Mouse (Mus musculus): ENCODE measurements at regions not wholly inside any gene's neighbourhood (a gene's known extent, or its start where the extent isn't known, plus 50 kb on each side); places are given as distances from the start of the nearest gene placed in this dataset.
A peak's percentile ranks its signal among the peaks of the same experiment; 100 is the strongest.

GRCm38 (mm10) chr2:169057831-169058230 is 102.4 kb upstream of the Zfp64 start:
- WGBS, result 72% methylated on average over 5 of the region's 5 CpGs

GRCm38 (mm10) chr2:169049947-169050346 is 94.6 kb upstream of the Zfp64 start:
- ATAC-seq (ENCODE audit: insufficient number of reproducible peaks, insufficient read depth, low FRiP score, low TSS enrichment, low read depth), result no peak
- no peak overlapping the region for H3K9ac ChIP-seq
- H3K27ac ChIP-seq, result no peak overlapping the region
- H3K27me3 ChIP-seq, result no peaks in the 10 kb centered on the region
- 86% methylated on average over 14 of the region's 14 CpGs for WGBS
- H3K4me2 ChIP-seq, result no peak overlapping the region
- no peak overlapping the region for H3K4me3 ChIP-seq
- no peaks in the 10 kb centered on the region for H3K36me3 ChIP-seq
- H3K4me1 ChIP-seq, result no peaks in the 10 kb centered on the region
- H3K9me3 ChIP-seq, result no peaks in the 10 kb centered on the region

More at GRCm38 (mm10) chr2:169057831-169058230, 102.4 kb upstream of the Zfp64 start:
- ATAC-seq (ENCODE audit: insufficient number of reproducible peaks, insufficient read depth, low FRiP score, low TSS enrichment, low read depth), result no peak
- peaks cover 4% of the 10 kb centered on the region for H3K4me1 ChIP-seq
- H3K4me2 ChIP-seq, result no peak overlapping the region
- peaks cover 4% of the 10 kb centered on the region; the same call in 1 of the 2 replicates for H3K27me3 ChIP-seq
- 0 out of 2 replicates have a peak, but pooled peaks cover 6% of the 10 kb centered on the region for H3K9me3 ChIP-seq
- H3K36me3 ChIP-seq, result no peaks in the 10 kb centered on the region
- H3K4me3 ChIP-seq, result no peak overlapping the region
- H3K9ac ChIP-seq, result no peak overlapping the region
- H3K27ac ChIP-seq, result no peak overlapping the region

- 75% methylated on average over 2 of the region's 2 CpGs for WGBS
- Histone ChIP-seq H3K4me1 (no peaks in the 10 kb centered on the region), H3K27ac (no peak overlapping the region), H3K9me3 (no peaks in the 10 kb centered on the region), H3K36me3 (no peaks in the 10 kb centered on the region), H3K27me3 (no peaks in the 10 kb centered on the region), H3K4me3 (no peak overlapping the region), H3K4me2 (no peak overlapping the region), H3K9ac (no peak overlapping the region)
- ATAC-seq (ENCODE audit: insufficient number of reproducible peaks, insufficient read depth, low FRiP score, low TSS enrichment, low read depth), result no peak
Observed at GRCm38 (mm10) chr2:169041748-169042147, 86.4 kb upstream of the Zfp64 start.

GRCm38 (mm10) chr2:169037975-169038374 is 82.6 kb upstream of the Zfp64 start:
- no peak overlapping the region for H3K27ac ChIP-seq
- no peak for ATAC-seq (ENCODE audit: insufficient number of reproducible peaks, insufficient read depth, low FRiP score, low TSS enrichment, low read depth)
- H3K9me3 ChIP-seq, result no peaks in the 10 kb centered on the region
- no peaks in the 10 kb centered on the region for H3K27me3 ChIP-seq
- 66% methylated on average over 11 of the region's 11 CpGs for WGBS
- H3K4me3 ChIP-seq, result no peak overlapping the region
- H3K4me1 ChIP-seq, result 0 out of 2 replicates have a peak, but pooled peaks cover 4% of the 10 kb centered on the region
- H3K9ac ChIP-seq, result no peak overlapping the region
- no peaks in the 10 kb centered on the region for H3K36me3 ChIP-seq
- no peak overlapping the region for H3K4me2 ChIP-seq

- 80% methylated on average over 9 of the region's 9 CpGs for WGBS
- ATAC-seq (ENCODE audit: insufficient number of reproducible peaks, insufficient read depth, low FRiP score, low TSS enrichment, low read depth), result no peak
- no peaks in the 10 kb centered on the region for H3K9me3 ChIP-seq
- no peak overlapping the region for H3K27ac ChIP-seq
- no peak overlapping the region for H3K4me3 ChIP-seq
- H3K9ac ChIP-seq, result no peak overlapping the region
- H3K4me1 ChIP-seq, result 0 out of 2 replicates have a peak, but pooled peaks cover 4% of the 10 kb centered on the region
- H3K36me3 ChIP-seq, result no peaks in the 10 kb centered on the region
- no peak overlapping the region for H3K4me2 ChIP-seq
- H3K27me3 ChIP-seq, result no peaks in the 10 kb centered on the region
Observed at GRCm38 (mm10) chr2:169037519-169037918, 82.1 kb upstream of the Zfp64 start.

GRCm38 (mm10) chr2:169035315-169035714 is 79.9 kb upstream of the Zfp64 start:
- Histone ChIP-seq H3K36me3 (no peaks in the 10 kb centered on the region), H3K4me2 (no peak overlapping the region), H3K9ac (no peak overlapping the region), H3K27me3 (no peaks in the 10 kb centered on the region), H3K9me3 (no peaks in the 10 kb centered on the region), H3K4me1 (0 out of 2 replicates have a peak, but pooled peaks cover 4% of the 10 kb centered on the region), H3K27ac (no peak overlapping the region), H3K4me3 (no peak overlapping the region)
- no peak for ATAC-seq (ENCODE audit: insufficient number of reproducible peaks, insufficient read depth, low FRiP score, low TSS enrichment, low read depth)
- 29% methylated on average over 3 of the region's 3 CpGs for WGBS

- no peak overlapping the region for H3K4me3 ChIP-seq
- no peak overlapping the region for H3K4me2 ChIP-seq
- 53% methylated on average over 18 of the region's 18 CpGs for WGBS
- no peak for ATAC-seq (ENCODE audit: insufficient number of reproducible peaks, insufficient read depth, low FRiP score, low TSS enrichment, low read depth)
- no peaks in the 10 kb centered on the region for H3K36me3 ChIP-seq
- H3K4me1 ChIP-seq, result 0 out of 2 replicates have a peak, but pooled peaks cover 4% of the 10 kb centered on the region
- no peaks in the 10 kb centered on the region for H3K27me3 ChIP-seq
- H3K9ac ChIP-seq, result no peak overlapping the region
- H3K9me3 ChIP-seq, result no peaks in the 10 kb centered on the region
- no peak overlapping the region for H3K27ac ChIP-seq
Observed at GRCm38 (mm10) chr2:169033997-169034396, 78.6 kb upstream of the Zfp64 start.

GRCm38 (mm10) chr2:169033181-169033580 is 77.8 kb upstream of the Zfp64 start:
- H3K9me3 ChIP-seq, result no peaks in the 10 kb centered on the region
- H3K4me2 ChIP-seq, result no peak overlapping the region
- H3K9ac ChIP-seq, result no peak overlapping the region
- ATAC-seq (ENCODE audit: insufficient number of reproducible peaks, insufficient read depth, low FRiP score, low TSS enrichment, low read depth), result no peak
- H3K27me3 ChIP-seq, result no peaks in the 10 kb centered on the region
- H3K4me1 ChIP-seq, result 0 out of 2 replicates have a peak, but pooled peaks cover 4% of the 10 kb centered on the region
- 32% methylated on average over 3 of the region's 3 CpGs for WGBS
- H3K36me3 ChIP-seq, result no peaks in the 10 kb centered on the region
- no peak overlapping the region for H3K27ac ChIP-seq
- no peak overlapping the region for H3K4me3 ChIP-seq

- no peak overlapping the region for H3K4me2 ChIP-seq
Observed at GRCm38 (mm10) chr2:169028531-169029114, 73.2 kb upstream of the Zfp64 start.

GRCm38 (mm10) chr2:169019037-169019436 is 63.6 kb upstream of the Zfp64 start:
- Histone ChIP-seq H3K4me3 (no peak overlapping the region), H3K4me1 (no peaks in the 10 kb centered on the region), H3K9ac (no peak overlapping the region), H3K27me3 (no peaks in the 10 kb centered on the region), H3K36me3 (no peaks in the 10 kb centered on the region), H3K27ac (no peak overlapping the region), H3K9me3 (no peaks in the 10 kb centered on the region), H3K4me2 (no peak overlapping the region)
- ATAC-seq (ENCODE audit: insufficient number of reproducible peaks, insufficient read depth, low FRiP score, low TSS enrichment, low read depth), result no peak
- 59% methylated on average over 3 of the region's 3 CpGs for WGBS

More at GRCm38 (mm10) chr2:169028531-169029114, 73.2 kb upstream of the Zfp64 start:
- no peak overlapping the region for H3K9ac ChIP-seq
- 0 out of 2 replicates have a peak, but pooled peaks cover 4% of the 10 kb centered on the region for H3K4me1 ChIP-seq
- H3K27ac ChIP-seq, result no peak overlapping the region
- WGBS, result 77% methylated on average over 9 of the region's 9 CpGs
- no peaks in the 10 kb centered on the region for H3K9me3 ChIP-seq
- no peaks in the 10 kb centered on the region for H3K27me3 ChIP-seq
- ATAC-seq (ENCODE audit: insufficient number of reproducible peaks, insufficient read depth, low FRiP score, low TSS enrichment, low read depth), result no peak
- no peak overlapping the region for H3K4me3 ChIP-seq
- H3K36me3 ChIP-seq, result no peaks in the 10 kb centered on the region

GRCm38 (mm10) chr2:169010271-169010670 is 54.9 kb upstream of the Zfp64 start:
- no peak overlapping the region for H3K4me2 ChIP-seq
- 78% methylated on average over 9 of the region's 9 CpGs for WGBS
- no peak overlapping the region for H3K9ac ChIP-seq
- no peaks in the 10 kb centered on the region for H3K9me3 ChIP-seq
- no peak overlapping the region for H3K4me3 ChIP-seq
- H3K36me3 ChIP-seq, result no peaks in the 10 kb centered on the region
- no peaks in the 10 kb centered on the region for H3K27me3 ChIP-seq
- no peak for ATAC-seq (ENCODE audit: insufficient number of reproducible peaks, insufficient read depth, low FRiP score, low TSS enrichment, low read depth)
- 0 out of 2 replicates have a peak, but pooled peaks cover 6% of the 10 kb centered on the region for H3K4me1 ChIP-seq
- H3K27ac ChIP-seq, result no peak overlapping the region

GRCm38 (mm10) chr2:169008756-169009155 is 53.4 kb upstream of the Zfp64 start:
- ATAC-seq (ENCODE audit: insufficient number of reproducible peaks, insufficient read depth, low FRiP score, low TSS enrichment, low read depth), result no peak
- 64% methylated on average over 20 of the region's 20 CpGs for WGBS
- peak overlapping the region; percentile 30 for H3K4me2 ChIP-seq
- H3K36me3 ChIP-seq, result no peaks in the 10 kb centered on the region
- no peaks in the 10 kb centered on the region for H3K9me3 ChIP-seq
- H3K27ac ChIP-seq, result no peak overlapping the region
- H3K27me3 ChIP-seq, result no peaks in the 10 kb centered on the region
- 0 out of 2 replicates have a peak, but pooled peaks cover 6% of the 10 kb centered on the region for H3K4me1 ChIP-seq
- no peak overlapping the region for H3K4me3 ChIP-seq
- H3K9ac ChIP-seq, result no peak overlapping the region

Data from embryonic facial prominence, embryonic 13.5 days (tissue).